Mouse (Mus musculus) heart, embryonic 11.5 days (tissue): ENCODE measurements around the gene Rbm5. TPM values are rescaled to one million over a fixed set of nuclear protein-coding genes. Genes with fewer than 3 reads are reported as not detected.
A peak's percentile ranks its signal among the peaks of the same experiment; 100 is the strongest.

Source experiments
- ATAC-seq: fragments of 200-750 bp; cut with Nextera tagmentation; replicated peaks from 2 replicates; pipeline ENCODE4 v1.8.0; 2017; ENCODE audit warnings: moderate library complexity; ENCODE audit not compliant: insufficient number of reproducible peaks, low FRiP score, low TSS enrichment
- H3K27ac ChIP-seq: fragments of 300-500 bp; sonication (generic); 2 replicates; pipeline ENCODE4 v1.5.1; 2014; ENCODE audit warnings: mild to moderate bottlenecking, low read depth, low read length
- H3K27me3 ChIP-seq: fragments of 300-500 bp; sonication (generic); 2 replicates; pipeline ENCODE4 v1.6.1; 2014; ENCODE audit warnings: mild to moderate bottlenecking, low read length, mixed read lengths; ENCODE audit not compliant: control insufficient read depth, insufficient read depth
- H3K36me3 ChIP-seq: fragments of 300-500 bp; sonication (generic); 2 replicates; pipeline ENCODE4 v1.6.1; 2014; ENCODE audit warnings: mild to moderate bottlenecking, low read length, moderate library complexity, mixed read lengths; ENCODE audit not compliant: control insufficient read depth, insufficient read depth
- H3K4me1 ChIP-seq: fragments of 300-500 bp; sonication (generic); 2 replicates; pipeline ENCODE4 v1.6.1; 2014; ENCODE audit warnings: low read length; ENCODE audit not compliant: control insufficient read depth, insufficient read depth
- H3K4me2 ChIP-seq: fragments of 300-500 bp; sonication (generic); 2 replicates; pipeline ENCODE4 v1.6.1; 2014; ENCODE audit warnings: mild to moderate bottlenecking, moderate library complexity
- H3K4me3 ChIP-seq: fragments of 300-500 bp; sonication (generic); 2 replicates; pipeline ENCODE4 v1.5.1; 2014; ENCODE audit warnings: low read depth, low read length
- H3K9ac ChIP-seq: fragments of 300-500 bp; sonication (generic); 2 replicates; pipeline ENCODE4 v1.6.1; 2014; ENCODE audit warnings: mild to moderate bottlenecking, low read depth, low read length, moderate library complexity
- H3K9me3 ChIP-seq: fragments of 300-500 bp; sonication (generic); replicated peaks from 2 replicates; pipeline ENCODE4 v1.6.1; 2016; ENCODE audit warnings: low read length; ENCODE audit not compliant: control insufficient read depth
- WGBS: fragments of 180-500 bp; shearing (Covaris S2); extraction: QIAGEN DNeasy Blood & Tissue Kit; methylation state at CpG from one replicate; pipeline ENCODE4 v1.1.7; 2014; ENCODE audit not compliant: insufficient replicate concordance; 5-methylcytosine and 5-hydroxymethylcytosine counted together
- polyA plus RNA-seq: library from polyadenylated mRNA; unstranded; fragments of >200 nt; fragmentation: Nextera tagmentation; extraction: Ambion mirVana; gene quantifications from 2 replicates; pipeline ENCODE4 v1.2.1, GENCODE M21; 2014

Rbm5 gene
- polyA plus RNA-seq, 1 experiment from 2014 or later: 135 TPM

- peaks cover 41% of the 10 kb centered on the region for H3K36me3 ChIP-seq
- no peak overlapping the region for H3K9ac ChIP-seq
- peaks cover 18% of the 10 kb centered on the region for H3K4me1 ChIP-seq
- ATAC-seq: no peak
- no peak overlapping the region for H3K4me3 ChIP-seq
- no peak overlapping the region for H3K27ac ChIP-seq
- WGBS: 41% methylated on average over 4 of the region's 4 CpGs
- H3K27me3 ChIP-seq: peaks cover 24% of the 10 kb centered on the region
- H3K9me3 ChIP-seq: no peaks in the 10 kb centered on the region
- H3K4me2 ChIP-seq: no peak overlapping the region
These were observed 32.0 kb downstream of the Rbm5 start for GRCm38 (mm10) chr9:107738841-107739202.

GRCm38 (mm10) chr9:107738020-107738840, 32.6 kb downstream of the Rbm5 start:
- peak; percentile 39 for ATAC-seq
- WGBS: 22% methylated on average over 7 of the region's 7 CpGs
- no peak overlapping the region for H3K4me3 ChIP-seq
- peaks cover 18% of the 10 kb centered on the region for H3K4me1 ChIP-seq
- H3K4me2 ChIP-seq: no peak overlapping the region
- peaks cover 36% of the 10 kb centered on the region for H3K36me3 ChIP-seq
- H3K27ac ChIP-seq: no peak overlapping the region
- peaks cover 24% of the 10 kb centered on the region for H3K27me3 ChIP-seq
- H3K9ac ChIP-seq: no peak overlapping the region
- no peaks in the 10 kb centered on the region for H3K9me3 ChIP-seq

GRCm38 (mm10) chr9:107736185-107736485, 34.7 kb downstream of the Rbm5 start:
- Histone ChIP-seq H3K4me3 (peak overlapping the region; percentile 16), H3K36me3 (peaks cover 17% of the 10 kb centered on the region), H3K4me2 (peak overlapping the region; percentile 45), H3K4me1 (peaks cover 18% of the 10 kb centered on the region), H3K27ac (no peak overlapping the region), H3K9ac (no peak overlapping the region), H3K9me3 (no peaks in the 10 kb centered on the region), H3K27me3 (peaks cover 24% of the 10 kb centered on the region)
- WGBS: 2% methylated on average over 7 of the region's 7 CpGs
- ATAC-seq: no peak

GRCm38 (mm10) chr9:107735356-107736184, 35.2 kb downstream of the Rbm5 start:
- Histone ChIP-seq H3K4me1 (peaks cover 18% of the 10 kb centered on the region), H3K4me3 (peak overlapping the region; percentile 16), H3K27ac (no peak overlapping the region), H3K9me3 (no peaks in the 10 kb centered on the region), H3K27me3 (peaks cover 24% of the 10 kb centered on the region), H3K36me3 (peaks cover 11% of the 10 kb centered on the region), H3K9ac (0 out of 2 replicates have a peak overlapping the region, but pooled peaks have one; percentile 22), H3K4me2 (peak overlapping the region; percentile 45)
- no peak for ATAC-seq
- WGBS: 4% methylated on average over 16 of the region's 17 CpGs

GRCm38 (mm10) chr9:107734567-107734971, 36.2 kb downstream of the Rbm5 start:
- ATAC-seq: no peak
- H3K4me3 ChIP-seq: no peak overlapping the region

GRCm38 (mm10) chr9:107729709-107730108, 41.1 kb downstream of the Rbm5 start:
- no peaks in the 10 kb centered on the region for H3K9me3 ChIP-seq
- 62% methylated on average over 3 of the region's 3 CpGs for WGBS

More at GRCm38 (mm10) chr9:107734567-107734971, 36.2 kb downstream of the Rbm5 start:
- no peaks in the 10 kb centered on the region for H3K9me3 ChIP-seq
- 17% methylated on average over 7 of the region's 7 CpGs for WGBS
- H3K4me1 ChIP-seq: peaks cover 18% of the 10 kb centered on the region
- no peak overlapping the region for H3K4me2 ChIP-seq
- no peak overlapping the region for H3K9ac ChIP-seq
- H3K36me3 ChIP-seq: peaks cover 4% of the 10 kb centered on the region
- H3K27me3 ChIP-seq: peaks cover 24% of the 10 kb centered on the region
- H3K27ac ChIP-seq: no peak overlapping the region

GRCm38 (mm10) chr9:107728919-107729670, 41.7 kb downstream of the Rbm5 start:
- Histone ChIP-seq H3K4me1 (peaks cover 15% of the 10 kb centered on the region), H3K27ac (no peak overlapping the region)

More at GRCm38 (mm10) chr9:107729709-107730108, 41.1 kb downstream of the Rbm5 start:
- H3K4me2 ChIP-seq: no peak overlapping the region
- H3K4me1 ChIP-seq: peaks cover 16% of the 10 kb centered on the region
- peaks cover 3% of the 10 kb centered on the region for H3K27me3 ChIP-seq
- no peak overlapping the region for H3K9ac ChIP-seq
- H3K27ac ChIP-seq: no peak overlapping the region
- no peak for ATAC-seq
- H3K4me3 ChIP-seq: no peak overlapping the region
- H3K36me3 ChIP-seq: no peaks in the 10 kb centered on the region

GRCm38 (mm10) chr9:107727041-107727440, 43.8 kb downstream of the Rbm5 start:
- no peaks in the 10 kb centered on the region for H3K9me3 ChIP-seq
- peaks cover 30% of the 10 kb centered on the region for H3K4me1 ChIP-seq
- no peak overlapping the region for H3K4me3 ChIP-seq
- no peak overlapping the region for H3K27ac ChIP-seq
- 57% methylated on average over 3 of the region's 3 CpGs for WGBS
- H3K27me3 ChIP-seq: peaks cover 13% of the 10 kb centered on the region
- no peaks in the 10 kb centered on the region for H3K36me3 ChIP-seq
- no peak overlapping the region for H3K9ac ChIP-seq
- ATAC-seq: no peak
- no peak overlapping the region for H3K4me2 ChIP-seq

More at GRCm38 (mm10) chr9:107728919-107729670, 41.7 kb downstream of the Rbm5 start:
- Histone ChIP-seq H3K36me3 (no peaks in the 10 kb centered on the region), H3K4me3 (no peak overlapping the region), H3K27me3 (no peaks in the 10 kb centered on the region; the same call in 1 of the 2 replicates), H3K9me3 (no peaks in the 10 kb centered on the region), H3K9ac (no peak overlapping the region), H3K4me2 (no peak overlapping the region)
- no peak for ATAC-seq
- WGBS: 35% methylated on average over 6 of the region's 6 CpGs
